Mouse (Mus musculus) midbrain, embryonic 16.5 days (tissue): ENCODE measurements around the gene Tspan32. TPM values are rescaled to one million over a fixed set of nuclear protein-coding genes. Genes with fewer than 3 reads are reported as not detected.

Source experiments
- ATAC-seq: fragments of 200-750 bp; cut with Nextera tagmentation; 2 replicates; pipeline ENCODE4 v1.8.0; 2017; ENCODE audit warnings: moderate TSS enrichment
- H3K27ac ChIP-seq: fragments of 300-500 bp; sonication (generic); 2 replicates; pipeline ENCODE4 v1.5.1; 2014; ENCODE audit warnings: mild to moderate bottlenecking, low read length, mixed read lengths
- H3K27me3 ChIP-seq: fragments of 300-500 bp; sonication (generic); 2 replicates; pipeline ENCODE4 v1.6.1; 2014; ENCODE audit warnings: low read depth, low read length, mixed read lengths; ENCODE audit not compliant: control insufficient read depth, insufficient read depth
- H3K36me3 ChIP-seq: fragments of 300-500 bp; sonication (generic); 2 replicates; pipeline ENCODE4 v1.6.1; 2014; ENCODE audit warnings: mild to moderate bottlenecking, low read length, moderate library complexity, mixed read lengths; ENCODE audit not compliant: control insufficient read depth, insufficient read depth
- H3K4me1 ChIP-seq: fragments of 300-500 bp; sonication (generic); 2 replicates; pipeline ENCODE4 v1.6.1; 2014; ENCODE audit warnings: mild to moderate bottlenecking, low read length, mixed read lengths; ENCODE audit not compliant: control insufficient read depth, insufficient read depth
- H3K4me2 ChIP-seq: fragments of 300-500 bp; sonication (generic); 2 replicates; pipeline ENCODE4 v1.6.1; 2014; ENCODE audit warnings: mild to moderate bottlenecking, low read length, mixed read lengths
- H3K4me3 ChIP-seq: fragments of 300-500 bp; sonication (generic); 2 replicates; pipeline ENCODE4 v1.5.1; 2014; ENCODE audit warnings: low read depth, mild to moderate bottlenecking, low read length, moderate library complexity, mixed read lengths
- H3K9ac ChIP-seq: fragments of 300-500 bp; sonication (generic); 2 replicates; pipeline ENCODE4 v1.6.1; 2014; ENCODE audit warnings: low read depth, low read length, mixed read lengths
- H3K9me3 ChIP-seq: fragments of 300-500 bp; sonication (generic); replicated peaks from 2 replicates; pipeline ENCODE4 v1.6.1; 2014; ENCODE audit warnings: mild to moderate bottlenecking, low read length, mixed read lengths; ENCODE audit not compliant: control insufficient read depth, poor library complexity, severe bottlenecking
- WGBS: fragments of 180-500 bp; shearing (Covaris S2); extraction: QIAGEN DNeasy Blood & Tissue Kit; methylation state at CpG from one replicate; pipeline ENCODE4 v1.1.7; 2014; 5-methylcytosine and 5-hydroxymethylcytosine counted together
- polyA plus RNA-seq: library from polyadenylated mRNA; unstranded; fragments of >200 nt; fragmentation: Nextera tagmentation; extraction: Ambion mirVana; gene quantifications from 2 replicates; pipeline ENCODE4 v1.2.1, GENCODE M21; 2015

Tspan32 gene
- polyA plus RNA-seq, 1 experiment from 2014 or later, result 0.48 TPM

GRCm38 (mm10) chr7:143055499-143056186 is 50.8 kb downstream of the Tspan32 start:
- H3K27ac ChIP-seq, result no peak overlapping the region
- no peak overlapping the region for H3K9ac ChIP-seq
- no peak overlapping the region for H3K4me3 ChIP-seq
- H3K4me1 ChIP-seq, result peaks cover 38% of the 10 kb centered on the region
- ATAC-seq, result no peak
- H3K36me3 ChIP-seq, result no peaks in the 10 kb centered on the region; the same call in 1 of the 2 replicates
- 77% methylated on average over 11 of the region's 11 CpGs for WGBS
- no peaks in the 10 kb centered on the region for H3K27me3 ChIP-seq
- no peaks in the 10 kb centered on the region for H3K9me3 ChIP-seq
- peak overlapping the region; percentile 22; the same call in 1 of the 2 replicates for H3K4me2 ChIP-seq

- Histone ChIP-seq H3K27me3 (no peaks in the 10 kb centered on the region), H3K4me3 (no peak overlapping the region), H3K4me1 (peaks cover 36% of the 10 kb centered on the region), H3K36me3 (no peaks in the 10 kb centered on the region; the same call in 1 of the 2 replicates), H3K9ac (0 out of 2 replicates have a peak overlapping the region, but pooled peaks have one; percentile 6), H3K9me3 (no peaks in the 10 kb centered on the region), H3K27ac (no peak overlapping the region), H3K4me2 (peak overlapping the region; percentile 12; the same call in 1 of the 2 replicates)
- 95% methylated on average over 5 of the region's 5 CpGs for WGBS
- no peak for ATAC-seq
Observed at GRCm38 (mm10) chr7:143057023-143057422, 52.2 kb downstream of the Tspan32 start.

- Histone ChIP-seq H3K4me1 (peaks cover 31% of the 10 kb centered on the region), H3K4me3 (no peak overlapping the region), H3K4me2 (no peak overlapping the region), H3K27me3 (no peaks in the 10 kb centered on the region), H3K9ac (no peak overlapping the region), H3K27ac (peak overlapping the region; percentile 41), H3K36me3 (no peaks in the 10 kb centered on the region; the same call in 1 of the 2 replicates), H3K9me3 (no peaks in the 10 kb centered on the region)
- 85% methylated on average over 9 of the region's 9 CpGs for WGBS
- ATAC-seq, result no peak
Observed at GRCm38 (mm10) chr7:143057667-143058220, 52.9 kb downstream of the Tspan32 start.

- H3K4me1 ChIP-seq, result peaks cover 31% of the 10 kb centered on the region
- peak overlapping the region; percentile 41 for H3K27ac ChIP-seq
- H3K9me3 ChIP-seq, result no peaks in the 10 kb centered on the region
- H3K4me2 ChIP-seq, result no peak overlapping the region
- no peak for ATAC-seq
- no peak overlapping the region for H3K9ac ChIP-seq
- WGBS, result 83% methylated on average over 5 of the region's 5 CpGs
- H3K36me3 ChIP-seq, result no peaks in the 10 kb centered on the region; the same call in none of the 2 replicates
- H3K27me3 ChIP-seq, result no peaks in the 10 kb centered on the region
- no peak overlapping the region for H3K4me3 ChIP-seq
Observed at GRCm38 (mm10) chr7:143058221-143058697, 53.4 kb downstream of the Tspan32 start.

GRCm38 (mm10) chr7:143059202-143059870 is 54.5 kb downstream of the Tspan32 start:
- Histone ChIP-seq H3K27me3 (no peaks in the 10 kb centered on the region), H3K4me2 (no peak overlapping the region; the same call in 1 of the 2 replicates), H3K36me3 (peaks cover 7% of the 10 kb centered on the region), H3K9ac (no peak overlapping the region), H3K9me3 (no peaks in the 10 kb centered on the region), H3K4me1 (peaks cover 28% of the 10 kb centered on the region), H3K27ac (peak overlapping the region; percentile 54; the same call in 1 of the 2 replicates), H3K4me3 (no peak overlapping the region)
- ATAC-seq, result no peak
- WGBS, result 80% methylated on average over 5 of the region's 5 CpGs

GRCm38 (mm10) chr7:143062704-143063103 is 57.9 kb downstream of the Tspan32 start:
- Histone ChIP-seq H3K9ac (no peak overlapping the region), H3K27me3 (no peaks in the 10 kb centered on the region), H3K9me3 (no peaks in the 10 kb centered on the region), H3K4me3 (no peak overlapping the region), H3K4me1 (peaks cover 14% of the 10 kb centered on the region; the same call in 1 of the 2 replicates), H3K27ac (no peak overlapping the region), H3K36me3 (peaks cover 35% of the 10 kb centered on the region), H3K4me2 (no peak overlapping the region)
- no peak for ATAC-seq
- WGBS, result 89% methylated on average over 2 of the region's 2 CpGs

- Histone ChIP-seq H3K4me3 (no peak overlapping the region), H3K36me3 (peaks cover 37% of the 10 kb centered on the region), H3K4me1 (peaks cover 13% of the 10 kb centered on the region), H3K4me2 (no peak overlapping the region), H3K27me3 (no peaks in the 10 kb centered on the region), H3K9ac (no peak overlapping the region), H3K9me3 (no peaks in the 10 kb centered on the region), H3K27ac (no peak overlapping the region)
- no peak for ATAC-seq
- 30% methylated on average over 6 of the region's 6 CpGs for WGBS
Observed at GRCm38 (mm10) chr7:143064226-143064625, 59.4 kb downstream of the Tspan32 start.

GRCm38 (mm10) chr7:143065692-143066091 is 60.8 kb downstream of the Tspan32 start:
- H3K4me3 ChIP-seq, result no peak overlapping the region
- peaks cover 19% of the 10 kb centered on the region for H3K4me1 ChIP-seq
- H3K36me3 ChIP-seq, result peaks cover 37% of the 10 kb centered on the region
- ATAC-seq, result no peak
- H3K4me2 ChIP-seq, result no peak overlapping the region
- no peaks in the 10 kb centered on the region for H3K9me3 ChIP-seq
- WGBS, result 94% methylated on average over 2 of the region's 2 CpGs
- H3K27ac ChIP-seq, result no peak overlapping the region
- no peak overlapping the region for H3K9ac ChIP-seq
- H3K27me3 ChIP-seq, result no peaks in the 10 kb centered on the region
